In genomic region chr16:35130172-35130571, GRCm38 (mm10) we compare ENCODE assay signal across 23 mouse cellular contexts. TPM values are rescaled to one million over a fixed set of nuclear protein-coding genes. Genes with fewer than 3 reads are reported as not detected.
DNase-seq lines count a peak whose midpoint lies in the region; ATAC-seq and TF ChIP-seq lines count a peak whose summit lies in the region.
"Had no signal": no experiment of that assay in that cellular context is flagged by ENCODE, and none has a peak within 500 bp of the region (broad histone marks: within the 10 kb centered on the region; RNA-seq: fewer than 3 reads in every experiment).

No protein-coding gene starts in this region.

- no peak for ATAC-seq in forebrain, embryonic 11.5 days (replicated peaks; ENCODE audit: low FRiP score)
- ATAC-seq in forebrain, embryonic 15.5 days (replicated peaks): no peak
- no peak for ATAC-seq in neural tube, embryonic 11.5 days (ENCODE audit: insufficient read depth, low FRiP score, low TSS enrichment)
- ATAC-seq in neural tube, embryonic 15.5 days (ENCODE audit: low FRiP score): no peak
- peak; percentile 80 for ATAC-seq in heart, postnatal 0 days (ENCODE audit: insufficient read depth, low read depth)
- ATAC-seq in hindbrain, embryonic 14.5 days (ENCODE audit: low FRiP score): no peak
- ATAC-seq: CD4-positive, CD25-positive, alpha-beta regulatory T cell, adult 4 months; forebrain, embryonic 13.5 days had no signal

- no peak for TF ChIP-seq EP300 in heart, postnatal 0 days (IDR thresholded peaks at IDR 0.05; ENCODE audit: low read depth)

- H3K4me1 ChIP-seq in forebrain, embryonic 11.5 days (replicated peaks; ENCODE audit: control insufficient read depth, insufficient read depth, low read length): no peaks in the 10 kb centered on the region
- no peaks in the 10 kb centered on the region for H3K4me1 ChIP-seq in forebrain, embryonic 15.5 days
- H3K4me1 ChIP-seq in neural tube, embryonic 11.5 days (ENCODE audit: control insufficient read depth, insufficient read depth, low read length): no peaks in the 10 kb centered on the region
- no peaks in the 10 kb centered on the region for H3K4me1 ChIP-seq in neural tube, embryonic 15.5 days
- H3K4me1 ChIP-seq in heart, postnatal 0 days (ENCODE audit: control insufficient read depth, insufficient read depth): peaks cover 14% of the 10 kb centered on the region
- H3K4me1 ChIP-seq in hindbrain, embryonic 14.5 days (replicated peaks; ENCODE audit: control insufficient read depth, insufficient read depth, low read length): no peaks in the 10 kb centered on the region
- H3K4me1 ChIP-seq: forebrain, embryonic 13.5 days; limb, embryonic 15.5 days; lung, embryonic 15.5 days; midbrain, embryonic 12.5 days had no signal

- DNase-seq in forebrain, embryonic 11.5 days (ENCODE audit: low spot score): peak; percentile 29
- no peak for DNase-seq in neural tube, embryonic 11.5 days (ENCODE audit: low spot score)
- DNase-seq in heart, postnatal 0 days (ENCODE audit: low spot score): peak; percentile 64
- no peak for DNase-seq in kidney, postnatal 36 days
- no peak for DNase-seq in thymus, postnatal 0 days (ENCODE audit: low spot score)
- no peak for DNase-seq in hindbrain, embryonic 14.5 days (ENCODE audit: low spot score)
- DNase-seq: cerebellum, adult 18-20 months; cerebellum, postnatal 14 days; kidney, adult 18-20 months; layer of hippocampus, adult 9-11 months; left cerebral cortex, postnatal 4 days; thymus, postnatal 25 days had no signal

- no peak overlapping the region for H3K4me3 ChIP-seq in forebrain, embryonic 11.5 days (ENCODE audit: low read depth, low read length)
- H3K4me3 ChIP-seq in forebrain, embryonic 15.5 days: no peak overlapping the region
- H3K4me3 ChIP-seq in neural tube, embryonic 11.5 days (ENCODE audit: low read depth, low read length): no peak overlapping the region
- no peak overlapping the region for H3K4me3 ChIP-seq in neural tube, embryonic 15.5 days (replicated peaks)
- H3K4me3 ChIP-seq in heart, postnatal 0 days (ENCODE audit: low read depth, low read length): no peak overlapping the region
- H3K4me3 ChIP-seq in hindbrain, embryonic 14.5 days (replicated peaks; ENCODE audit: low read length): no peak overlapping the region
- H3K4me3 ChIP-seq: embryonic facial prominence, embryonic 13.5 days; erythroblast, embryonic 14.5 days; forebrain, embryonic 13.5 days; left cerebral cortex, adult 2 months; limb, embryonic 15.5 days; lung, embryonic 15.5 days; midbrain, embryonic 12.5 days had no signal

- 80% methylated on average over 3 of the region's 3 CpGs for WGBS in forebrain, embryonic 11.5 days
- WGBS in forebrain, embryonic 15.5 days: 80% methylated on average over 3 of the region's 3 CpGs
- 82% methylated on average over 3 of the region's 3 CpGs for WGBS in neural tube, embryonic 11.5 days
- 81% methylated on average over 3 of the region's 3 CpGs for WGBS in neural tube, embryonic 15.5 days
- WGBS in heart, postnatal 0 days: 23% methylated on average over 3 of the region's 3 CpGs
- WGBS in hindbrain, embryonic 14.5 days: 88% methylated on average over 3 of the region's 3 CpGs

- no peak overlapping the region for H3K27ac ChIP-seq in forebrain, embryonic 11.5 days (ENCODE audit: low read depth, low read length)
- no peak overlapping the region for H3K27ac ChIP-seq in forebrain, embryonic 15.5 days (replicated peaks)
- H3K27ac ChIP-seq in neural tube, embryonic 11.5 days (ENCODE audit: low read depth, low read length): 0 out of 2 replicates have a peak overlapping the region, but pooled peaks have one; percentile 4
- no peak overlapping the region for H3K27ac ChIP-seq in neural tube, embryonic 15.5 days (replicated peaks)
- peak overlapping the region; percentile 74 for H3K27ac ChIP-seq in heart, postnatal 0 days (ENCODE audit: low read depth)
- H3K27ac ChIP-seq in hindbrain, embryonic 14.5 days: no peak overlapping the region
- H3K27ac ChIP-seq: embryonic facial prominence, embryonic 13.5 days; forebrain, embryonic 13.5 days; left cerebral cortex, adult 2 months; limb, embryonic 15.5 days; liver, embryonic 14.5 days; lung, embryonic 15.5 days; midbrain, embryonic 12.5 days had no signal

- H3K9ac ChIP-seq in forebrain, embryonic 11.5 days (ENCODE audit: low read length): no peak overlapping the region
- no peak overlapping the region for H3K9ac ChIP-seq in forebrain, embryonic 15.5 days (replicated peaks)
- H3K9ac ChIP-seq in neural tube, embryonic 11.5 days (ENCODE audit: low read length): no peak overlapping the region
- no peak overlapping the region for H3K9ac ChIP-seq in neural tube, embryonic 15.5 days (replicated peaks)
- no peak overlapping the region for H3K9ac ChIP-seq in heart, postnatal 0 days (replicated peaks; ENCODE audit: low read depth, low read length)
- H3K9ac ChIP-seq in hindbrain, embryonic 14.5 days: no peak overlapping the region
- H3K9ac ChIP-seq: embryonic facial prominence, embryonic 13.5 days; forebrain, embryonic 13.5 days; limb, embryonic 15.5 days; liver, embryonic 14.5 days; lung, embryonic 15.5 days; midbrain, embryonic 12.5 days had no signal

- no peak for TF ChIP-seq CTCF in heart, postnatal 0 days (IDR thresholded peaks at IDR 0.05; ENCODE audit: low read depth)

- no peaks in the 10 kb centered on the region for H3K9me3 ChIP-seq in forebrain, embryonic 11.5 days (ENCODE audit: control insufficient read depth, low read length)
- H3K9me3 ChIP-seq in forebrain, embryonic 15.5 days: no peaks in the 10 kb centered on the region
- H3K9me3 ChIP-seq in neural tube, embryonic 11.5 days (ENCODE audit: control insufficient read depth, low read length): no peaks in the 10 kb centered on the region
- H3K9me3 ChIP-seq in neural tube, embryonic 15.5 days (replicated peaks): no peaks in the 10 kb centered on the region
- H3K9me3 ChIP-seq in heart, postnatal 0 days (replicated peaks; ENCODE audit: control insufficient read depth, low read length): no peaks in the 10 kb centered on the region
- no peaks in the 10 kb centered on the region for H3K9me3 ChIP-seq in hindbrain, embryonic 14.5 days (ENCODE audit: control insufficient read depth, low read length)
- H3K9me3 ChIP-seq: embryonic facial prominence, embryonic 13.5 days; forebrain, embryonic 13.5 days; limb, embryonic 15.5 days; lung, embryonic 15.5 days; midbrain, embryonic 12.5 days had no signal

- H3K4me2 ChIP-seq in forebrain, embryonic 11.5 days (ENCODE audit: low read depth, low read length, severe bottlenecking): no peak overlapping the region
- H3K4me2 ChIP-seq in forebrain, embryonic 15.5 days (replicated peaks): no peak overlapping the region
- no peak overlapping the region for H3K4me2 ChIP-seq in neural tube, embryonic 11.5 days (ENCODE audit: low read depth)
- no peak overlapping the region for H3K4me2 ChIP-seq in neural tube, embryonic 15.5 days
- H3K4me2 ChIP-seq in heart, postnatal 0 days (ENCODE audit: low read depth, low read length): no peak overlapping the region
- H3K4me2 ChIP-seq in hindbrain, embryonic 14.5 days (replicated peaks): no peak overlapping the region
- H3K4me2 ChIP-seq: embryonic facial prominence, embryonic 13.5 days; forebrain, embryonic 13.5 days; limb, embryonic 15.5 days; lung, embryonic 15.5 days; midbrain, embryonic 12.5 days had no signal

- no peaks in the 10 kb centered on the region for H3K36me3 ChIP-seq in forebrain, embryonic 11.5 days (ENCODE audit: control insufficient read depth, insufficient read depth, low read length)
- H3K36me3 ChIP-seq in forebrain, embryonic 15.5 days: no peaks in the 10 kb centered on the region
- H3K36me3 ChIP-seq in neural tube, embryonic 11.5 days (ENCODE audit: control insufficient read depth, insufficient read depth, low read length): no peaks in the 10 kb centered on the region
- H3K36me3 ChIP-seq in neural tube, embryonic 15.5 days: no peaks in the 10 kb centered on the region
- no peaks in the 10 kb centered on the region for H3K36me3 ChIP-seq in heart, postnatal 0 days (replicated peaks; ENCODE audit: control insufficient read depth, insufficient read depth, low read length)
- H3K36me3 ChIP-seq in hindbrain, embryonic 14.5 days (replicated peaks; ENCODE audit: control insufficient read depth, insufficient read depth): no peaks in the 10 kb centered on the region
- H3K36me3 ChIP-seq: embryonic facial prominence, embryonic 13.5 days; limb, embryonic 15.5 days; lung, embryonic 15.5 days; midbrain, embryonic 12.5 days had no signal

- H3K27me3 ChIP-seq in forebrain, embryonic 11.5 days (ENCODE audit: control insufficient read depth, insufficient read depth, low read length): no peaks in the 10 kb centered on the region
- no peaks in the 10 kb centered on the region for H3K27me3 ChIP-seq in forebrain, embryonic 15.5 days
- H3K27me3 ChIP-seq in neural tube, embryonic 11.5 days (ENCODE audit: control insufficient read depth, insufficient read depth, low read length): no peaks in the 10 kb centered on the region
- H3K27me3 ChIP-seq in neural tube, embryonic 15.5 days (replicated peaks): peaks cover 5% of the 10 kb centered on the region; the same call in 1 of the 2 replicates
- H3K27me3 ChIP-seq in heart, postnatal 0 days (ENCODE audit: control insufficient read depth, insufficient read depth, low read length): no peaks in the 10 kb centered on the region
- no peaks in the 10 kb centered on the region for H3K27me3 ChIP-seq in hindbrain, embryonic 14.5 days (ENCODE audit: control insufficient read depth, insufficient read depth, low read length)
- H3K27me3 ChIP-seq: embryonic facial prominence, embryonic 13.5 days; forebrain, embryonic 13.5 days; limb, embryonic 15.5 days; lung, embryonic 15.5 days; midbrain, embryonic 12.5 days had no signal

RNA-seq across cellular contexts. Expression of gene Adcy5, which starts 24.5 kb away (rescaled TPM):
- 1.8 and 2.1 TPM in 2 replicates for polyA plus RNA-seq in forebrain, embryonic 11.5 days (2014; fragmentation: Nextera tagmentation; extraction: Ambion mirVana)
- 5.4 and 5.6 TPM in 2 replicates for polyA plus RNA-seq in forebrain, embryonic 15.5 days (2015; fragmentation: Nextera tagmentation; extraction: Ambion mirVana)
- polyA plus RNA-seq in neural tube, embryonic 11.5 days (2014; fragmentation: Nextera tagmentation; extraction: Ambion mirVana): 1.9 and 2.3 TPM in 2 replicates
- polyA plus RNA-seq in neural tube, embryonic 15.5 days (2015; fragmentation: Nextera tagmentation; extraction: Ambion mirVana): 5.1 and 6.1 TPM in 2 replicates
- 81.4 and 84.7 TPM in 2 replicates for total RNA-seq in heart, postnatal 0 days (2014; rRNA removed; ENCODE audit: low replicate concordance)
- polyA plus RNA-seq in heart, postnatal 0 days (2015; fragmentation: Nextera tagmentation; extraction: Ambion mirVana): 9.6 and 11.3 TPM in 2 replicates
- 0.49 and 0.57 TPM in 2 replicates for polyA plus RNA-seq in thymus, postnatal 0 days (2015; fragmentation: Nextera tagmentation; extraction: Ambion mirVana)
- polyA plus RNA-seq in hindbrain, embryonic 14.5 days (2014; fragmentation: Nextera tagmentation; extraction: Ambion mirVana): 7.9 and 9.0 TPM in 2 replicates
- polyA plus RNA-seq: erythroblast, embryonic 14.5 days had no signal

Comparison
In these comparisons a context has a peak if more than half of its experiments do, and no peak if none do; other contexts are left out.
1. H3K27ac ChIP-seq: peak in neural tube, embryonic 11.5 days (single experiment) and heart, postnatal 0 days (single experiment); none in forebrain, embryonic 11.5 days (single experiment), forebrain, embryonic 15.5 days (single experiment), neural tube, embryonic 15.5 days (single experiment) and hindbrain, embryonic 14.5 days (single experiment).
2. DNase-seq: peak in forebrain, embryonic 11.5 days (single experiment) and heart, postnatal 0 days (single experiment); none in neural tube, embryonic 11.5 days (single experiment), kidney, postnatal 36 days (0 of 2), thymus, postnatal 0 days (single experiment) and hindbrain, embryonic 14.5 days (single experiment).